Mouse (Mus musculus) hindbrain, embryonic 14.5 days (tissue): ENCODE results near the gene Cacnb1. TPM values are rescaled to one million over a fixed set of nuclear protein-coding genes. Genes with fewer than 3 reads are reported as not detected.

Experiments used
- ATAC-seq: fragments of 200-750 bp; cut with Nextera tagmentation; 2 replicates; pipeline ENCODE4 v1.8.0; 2017; ENCODE audit warnings: moderate number of reproducible peaks, mild to moderate bottlenecking, moderate TSS enrichment, moderate library complexity; ENCODE audit not compliant: low FRiP score
- DNase-seq: peaks from one replicate; pipeline ENCODE4 v3.0.0-alpha.2; 2015; ENCODE audit warnings: low spot score
- H3K27ac ChIP-seq: fragments of 300-500 bp; sonication (generic); 2 replicates; pipeline ENCODE4 v1.5.1; 2014; ENCODE audit warnings: mild to moderate bottlenecking, moderate library complexity
- H3K27me3 ChIP-seq: fragments of 300-500 bp; sonication (generic); 2 replicates; pipeline ENCODE4 v1.6.1; 2014; ENCODE audit warnings: mild to moderate bottlenecking, low read length, mixed read lengths; ENCODE audit not compliant: control insufficient read depth, insufficient read depth
- H3K36me3 ChIP-seq: fragments of 300-500 bp; sonication (generic); replicated peaks from 2 replicates; pipeline ENCODE4 v1.6.1; 2014; ENCODE audit not compliant: control insufficient read depth, insufficient read depth
- H3K4me1 ChIP-seq: fragments of 300-500 bp; sonication (generic); replicated peaks from 2 replicates; pipeline ENCODE4 v1.6.1; 2014; ENCODE audit warnings: antibody characterized with exemption, low read length, mixed read lengths; ENCODE audit not compliant: control insufficient read depth, insufficient read depth
- H3K4me2 ChIP-seq: fragments of 300-500 bp; sonication (generic); replicated peaks from 2 replicates; pipeline ENCODE4 v1.6.1; 2014; ENCODE audit warnings: mild to moderate bottlenecking, moderate library complexity
- H3K4me3 ChIP-seq: fragments of 300-500 bp; sonication (generic); replicated peaks from 2 replicates; pipeline ENCODE4 v1.5.1; 2014; ENCODE audit warnings: mild to moderate bottlenecking, low read length
- H3K9ac ChIP-seq: fragments of 300-500 bp; sonication (generic); 2 replicates; pipeline ENCODE4 v1.6.1; 2014
- H3K9me3 ChIP-seq: fragments of 300-500 bp; sonication (generic); 2 replicates; pipeline ENCODE4 v1.6.1; 2016; ENCODE audit warnings: low read length; ENCODE audit not compliant: control insufficient read depth
- WGBS: fragments of 180-500 bp; shearing (Covaris S2); extraction: QIAGEN DNeasy Blood & Tissue Kit; methylation state at CpG from one replicate; pipeline ENCODE4 v1.1.7; 2014; 5-methylcytosine and 5-hydroxymethylcytosine counted together
- microRNA-seq: library from miRNA; unstranded; fragments of <30 nt; microRNA quantifications from one replicate; pipeline ENCODE4, GENCODE M21; 2016
- polyA plus RNA-seq: library from polyadenylated mRNA; unstranded; fragments of >200 nt; fragmentation: Nextera tagmentation; extraction: Ambion mirVana; gene quantifications from 2 replicates; pipeline ENCODE4 v1.2.1, GENCODE M21; 2014

Gene Cacnb1
- polyA plus RNA-seq, 1 experiment from 2014 or later: 40.0 TPM

DNA sequence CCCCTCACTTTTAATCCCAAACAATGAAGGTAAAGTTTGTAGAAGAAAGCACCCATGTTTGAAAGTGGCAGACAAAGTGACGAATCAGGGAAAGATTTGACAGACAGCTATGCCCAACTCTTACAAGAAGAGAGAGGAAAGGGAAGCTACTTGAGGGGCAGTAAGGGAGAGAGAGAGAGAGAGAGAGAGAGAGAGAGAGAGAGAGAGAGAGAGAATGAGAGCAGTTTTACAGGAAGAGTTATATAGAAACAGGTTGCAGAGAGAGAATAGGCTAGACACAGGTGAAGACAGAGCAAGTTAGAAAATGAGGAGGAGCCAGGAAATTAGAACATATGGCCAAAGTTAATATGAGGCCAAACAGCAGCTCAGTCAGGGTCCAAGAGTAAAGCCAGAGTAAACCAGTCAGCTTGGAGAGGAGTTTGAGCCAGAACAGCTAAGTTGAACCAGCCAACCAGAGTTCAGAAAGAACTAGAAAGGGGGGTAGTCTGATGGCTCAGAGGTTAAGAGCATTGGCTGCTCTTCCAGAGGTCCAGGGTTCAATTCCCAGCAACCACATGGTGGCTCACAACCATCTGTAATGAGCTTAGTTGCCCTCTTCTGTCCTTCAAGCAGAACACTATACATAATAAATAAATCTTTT, 70.3 kb downstream of the Cacnb1 start:
- Histone ChIP-seq H3K4me2 (no peak overlapping the region), H3K9ac (no peak overlapping the region), H3K9me3 (no peaks in the 10 kb centered on the region), H3K4me3 (no peak overlapping the region), H3K27me3 (no peaks in the 10 kb centered on the region), H3K36me3 (no peaks in the 10 kb centered on the region), H3K27ac (no peak overlapping the region), H3K4me1 (peaks cover 30% of the 10 kb centered on the region)
- WGBS: 100% methylated on average over 1 of the region's 1 CpGs
- ATAC-seq (no peak), DNase-seq (no peak)

Small RNA genes lying within 50 kb of the gene (microRNA-seq; reads per million reads assigned to microRNA genes)
- not detected for gene Gm27597

Other genes with a start within 250 kb of the Cacnb1 start
- gene 1700001P01Rik, start 247.1 kb downstream of the Cacnb1 start, polyA plus RNA-seq: 0.68 TPM in 1 of 2 replicates, not detected in the other
- 324 and 419 TPM in 2 replicates for gene Rpl23, start 240.6 kb downstream of the Cacnb1 start, polyA plus RNA-seq
- 110 and 126 TPM in 2 replicates for gene Lasp1, start 224.0 kb downstream of the Cacnb1 start, polyA plus RNA-seq
- 38.2 and 38.8 TPM in 2 replicates for gene B230217C12Rik, start 182.3 kb downstream of the Cacnb1 start, polyA plus RNA-seq
- gene Fbxo47, start 138.9 kb downstream of the Cacnb1 start, polyA plus RNA-seq: 0.37 and 0.72 TPM in 2 replicates
- 0.90 and 1.1 TPM in 2 replicates for gene Plxdc1, start 36.6 kb downstream of the Cacnb1 start, polyA plus RNA-seq
- gene Arl5c, start 26.9 kb downstream of the Cacnb1 start, polyA plus RNA-seq: 6.5 and 11.0 TPM in 2 replicates
- 614 and 694 TPM in 2 replicates for gene Rpl19, start 3.7 kb upstream of the Cacnb1 start, polyA plus RNA-seq
- 6.7 and 7.3 TPM in 2 replicates for gene Stac2, start 30.4 kb upstream of the Cacnb1 start, polyA plus RNA-seq
- gene Fbxl20, start 127.4 kb upstream of the Cacnb1 start, polyA plus RNA-seq: 18.6 and 19.1 TPM in 2 replicates
- 53.2 and 54.7 TPM in 2 replicates for gene Med1, start 170.3 kb upstream of the Cacnb1 start, polyA plus RNA-seq
- gene Cdk12, start 180.0 kb upstream of the Cacnb1 start, polyA plus RNA-seq: 7.9 and 10.3 TPM in 2 replicates